Mouse (Mus musculus): ENCODE data around the gene Gm10256. TPM values are rescaled to one million over a fixed set of nuclear protein-coding genes. Genes with fewer than 3 reads are reported as not detected.
"Not testable (repeated sequence)": the region's sequence is repeated elsewhere in the genome, so short reads cannot be mapped to it uniquely, and the experiment has no call there.

The Gm10256 gene
- not detected for total RNA-seq (2021)

GRCm38 (mm10) chrY:2830380-2830779 lies at the start of gene Gm10256, which contains the start of gene Rbmy:
TSS of gene Gm10256 (plus strand) at chrY:2830699.
TSS of gene Rbmy (plus strand) at chrY:2830680.
- DNase-seq (ENCODE audit: extremely low spot score in 1 of 2, low spot score in 2 of 2); intact Hi-C loops (cut with DNase I): not testable (repeated sequence)

GRCm38 (mm10) chrY:2796105-2796504 lies 34.4 kb upstream of the Gm10256 start, which contains the start of gene Gm4064:
TSS of gene Gm4064 (minus strand) at chrY:2796205.
- intact Hi-C loops (cut with DNase I); DNase-seq (ENCODE audit: extremely low spot score in 1 of 2, low spot score in 2 of 2): not testable (repeated sequence)

GRCm38 (mm10) chrY:2900689-2901088 lies 70.2 kb downstream of the Gm10256 start, which contains the start of gene Gm10352:
TSS of gene Gm10352 (plus strand) at chrY:2900989.
- DNase-seq (ENCODE audit: extremely low spot score in 1 of 2, low spot score in 2 of 2); intact Hi-C loops (cut with DNase I): not testable (repeated sequence)

Other genes with a start within 250 kb of the Gm10256 start
- gene H2al2c, start 231.6 kb upstream of the Gm10256 start, total RNA-seq (2021): not detected
- not detected for gene Sry, start 167.0 kb upstream of the Gm10256 start, total RNA-seq (2021)
- not detected for gene H2al2b, start 110.0 kb upstream of the Gm10256 start, total RNA-seq (2021)
- gene Gm4064, start 34.5 kb upstream of the Gm10256 start, total RNA-seq (2021): not detected
- gene Rbmy, start within 50 bp of the Gm10256 start, total RNA-seq (2021): not detected
- gene Gm10352, start 70.3 kb downstream of the Gm10256 start, total RNA-seq (2021): not detected
- gene Gm29289, start 101.9 kb downstream of the Gm10256 start, total RNA-seq (2021): not detected